Comparison of ENCODE assay signal across 8 mouse cellular contexts in genomic region chr5:113724446-113724845, GRCm38 (mm10). TPM values are rescaled to one million over a fixed set of nuclear protein-coding genes. Genes with fewer than 3 reads are reported as not detected.
DNase-seq lines count a peak whose midpoint lies in the region; ATAC-seq and TF ChIP-seq lines count a peak whose summit lies in the region.

Gene 1700069L16Rik (minus strand): TSS chr5:113724772.

- no peak within 1 kb of the TSS for H3K4me2 ChIP-seq in kidney, embryonic 14.5 days (replicated peaks; ENCODE audit: low read depth, low read length)
- no peak within 1 kb of the TSS for H3K4me2 ChIP-seq in limb, embryonic 14.5 days (replicated peaks; ENCODE audit: low read depth, low read length, severe bottlenecking)
- H3K4me2 ChIP-seq in stomach, embryonic 16.5 days (ENCODE audit: low read depth, low read length), result no peak within 1 kb of the TSS

- no peak within 1 kb of the TSS for H3K27ac ChIP-seq in embryonic facial prominence, embryonic 10.5 days (replicated peaks)
- H3K27ac ChIP-seq in kidney, embryonic 14.5 days (ENCODE audit: low read depth, low read length), result no peak within 1 kb of the TSS
- no peak within 1 kb of the TSS for H3K27ac ChIP-seq in limb, embryonic 14.5 days (replicated peaks; ENCODE audit: low read depth, low read length)
- no peak within 1 kb of the TSS for H3K27ac ChIP-seq in stomach, embryonic 16.5 days (ENCODE audit: low read length)

- no peak for TF ChIP-seq POLR2A in limb, embryonic 14.5 days (IDR thresholded peaks at IDR 0.05; ENCODE audit: borderline replicate concordance, extremely low read depth, insufficient read depth, insufficient read length)

- no peaks in the 10 kb centered on the region for H3K36me3 ChIP-seq in embryonic facial prominence, embryonic 10.5 days (replicated peaks)
- no peaks in the 10 kb centered on the region for H3K36me3 ChIP-seq in kidney, embryonic 14.5 days (ENCODE audit: control insufficient read depth, insufficient read depth, low read length)
- H3K36me3 ChIP-seq in limb, embryonic 14.5 days (ENCODE audit: control insufficient read depth, insufficient read depth, low read length), result no peaks in the 10 kb centered on the region
- H3K36me3 ChIP-seq in stomach, embryonic 16.5 days (ENCODE audit: control insufficient read depth, insufficient read depth, low read length), result no peaks in the 10 kb centered on the region

- no peak within 1 kb of the TSS for H3K9ac ChIP-seq in kidney, embryonic 14.5 days (ENCODE audit: low read depth, low read length)
- no peak within 1 kb of the TSS for H3K9ac ChIP-seq in limb, embryonic 14.5 days (ENCODE audit: low read depth, low read length, severe bottlenecking)
- H3K9ac ChIP-seq in stomach, embryonic 16.5 days (ENCODE audit: low read length), result no peak within 1 kb of the TSS

- peak; percentile 74 for DNase-seq in ovary, postnatal 10 days (ENCODE audit: low spot score)
- no peak for DNase-seq in ovary, adult 18-20 months (ENCODE audit: low spot score)
- peak; percentile 88 for DNase-seq in embryonic facial prominence, embryonic 10.5 days (ENCODE audit: low spot score)
- peak; percentile 82 for DNase-seq in heart, adult 8-10 months (ENCODE audit: low spot score)
- peak; percentile 68 for DNase-seq in limb, embryonic 14.5 days (ENCODE audit: low spot score)
- peak; percentile 91 for DNase-seq in neural tube, embryonic 10.5 days (ENCODE audit: extremely low spot score, low spot score)

- peaks cover 27% of the 10 kb centered on the region for H3K4me1 ChIP-seq in embryonic facial prominence, embryonic 10.5 days
- H3K4me1 ChIP-seq in kidney, embryonic 14.5 days (ENCODE audit: control insufficient read depth, insufficient read depth, low read length), result no peaks in the 10 kb centered on the region
- H3K4me1 ChIP-seq in limb, embryonic 14.5 days (ENCODE audit: control insufficient read depth, insufficient read depth, low read length), result no peaks in the 10 kb centered on the region
- H3K4me1 ChIP-seq in stomach, embryonic 16.5 days (ENCODE audit: control insufficient read depth, insufficient read depth, low read length), result no peaks in the 10 kb centered on the region

- H3K4me3 ChIP-seq in embryonic facial prominence, embryonic 10.5 days, result no peak within 1 kb of the TSS
- H3K4me3 ChIP-seq in kidney, embryonic 14.5 days (ENCODE audit: low read length), result no peak within 1 kb of the TSS
- no peak within 1 kb of the TSS for H3K4me3 ChIP-seq in limb, embryonic 14.5 days (replicated peaks; ENCODE audit: low read length)
- H3K4me3 ChIP-seq in stomach, embryonic 16.5 days (replicated peaks; ENCODE audit: low read length), result no peak within 1 kb of the TSS

- ATAC-seq in kidney, embryonic 14.5 days (ENCODE audit: low FRiP score, low TSS enrichment), result peak; percentile 69; the same call in 1 of the 2 replicates
- ATAC-seq in limb, embryonic 14.5 days (ENCODE audit: low FRiP score, low read depth), result peak; percentile 71
- peak; percentile 33; the same call in 1 of the 2 replicates for ATAC-seq in stomach, embryonic 16.5 days (ENCODE audit: insufficient read depth, low FRiP score)

- H3K9me3 ChIP-seq in embryonic facial prominence, embryonic 10.5 days, result 0 out of 2 replicates have a peak, but pooled peaks cover 2% of the 10 kb centered on the region
- H3K9me3 ChIP-seq in kidney, embryonic 14.5 days (ENCODE audit: control insufficient read depth, low read length), result no peaks in the 10 kb centered on the region
- no peaks in the 10 kb centered on the region for H3K9me3 ChIP-seq in limb, embryonic 14.5 days (ENCODE audit: control insufficient read depth, low read length)
- H3K9me3 ChIP-seq in stomach, embryonic 16.5 days (replicated peaks; ENCODE audit: control insufficient read depth, low read length), result no peaks in the 10 kb centered on the region

- peaks cover 14% of the 10 kb centered on the region; the same call in 1 of the 2 replicates for H3K27me3 ChIP-seq in embryonic facial prominence, embryonic 10.5 days (replicated peaks; ENCODE audit: low read depth, poor library complexity, severe bottlenecking)
- no peaks in the 10 kb centered on the region for H3K27me3 ChIP-seq in kidney, embryonic 14.5 days (ENCODE audit: control insufficient read depth, insufficient read depth, low read length)
- no peaks in the 10 kb centered on the region for H3K27me3 ChIP-seq in limb, embryonic 14.5 days (ENCODE audit: control insufficient read depth, insufficient read depth, low read length)
- H3K27me3 ChIP-seq in stomach, embryonic 16.5 days (ENCODE audit: control insufficient read depth, insufficient read depth, low read length), result 0 out of 2 replicates have a peak, but pooled peaks cover 2% of the 10 kb centered on the region

- WGBS in embryonic facial prominence, embryonic 10.5 days, result 3% methylated on average over 15 of the region's 15 CpGs
- WGBS in kidney, embryonic 14.5 days, result 1% methylated on average over 15 of the region's 15 CpGs
- 4% methylated on average over 15 of the region's 15 CpGs for WGBS in limb, embryonic 14.5 days
- 4% methylated on average over 15 of the region's 15 CpGs for WGBS in stomach, embryonic 16.5 days

RNA-seq across cellular contexts. Expression of gene 1700069L16Rik, which starts in this region (rescaled TPM):
- polyA plus RNA-seq in embryonic facial prominence, embryonic 10.5 days (2016; fragmentation: Nextera tagmentation; extraction: Ambion mirVana), result not detected in 2 replicates
- not detected for total RNA-seq in heart, adult 8-10 months (2022)
- not detected in 2 replicates for polyA plus RNA-seq in kidney, embryonic 14.5 days (2014; fragmentation: Nextera tagmentation; extraction: Ambion mirVana)
- not detected in 2 replicates for polyA plus RNA-seq in limb, embryonic 14.5 days (2012; rRNA removed)
- not detected in 2 replicates for polyA plus RNA-seq in limb, embryonic 14.5 days (2014; fragmentation: Nextera tagmentation; extraction: Ambion mirVana)
- polyA plus RNA-seq in stomach, embryonic 16.5 days (2015; fragmentation: Nextera tagmentation; extraction: Ambion mirVana), result not detected in 2 replicates

Comparison
In these comparisons a context has a peak if more than half of its experiments do, and no peak if none do; other contexts are left out.
1. Peak in DNase-seq in embryonic facial prominence, embryonic 10.5 days; RNA of the gene not detected or under 1 TPM.
2. Peak in DNase-seq in heart, adult 8-10 months; RNA of the gene not detected or under 1 TPM.
3. Peak in ATAC-seq in kidney, embryonic 14.5 days; RNA of the gene not detected or under 1 TPM.
4. Peak in DNase-seq and ATAC-seq in limb, embryonic 14.5 days; RNA of the gene not detected or under 1 TPM.
5. Peak in ATAC-seq in stomach, embryonic 16.5 days; RNA of the gene not detected or under 1 TPM.